Mouse (Mus musculus): ENCODE data around the gene Thada. TPM values are rescaled to one million over a fixed set of nuclear protein-coding genes. Genes with fewer than 3 reads are reported as not detected.

Thada gene
- total and polyA plus RNA-seq, 3 experiments, result 5.0 to 8.3 (median 7.7) TPM

DNA sequence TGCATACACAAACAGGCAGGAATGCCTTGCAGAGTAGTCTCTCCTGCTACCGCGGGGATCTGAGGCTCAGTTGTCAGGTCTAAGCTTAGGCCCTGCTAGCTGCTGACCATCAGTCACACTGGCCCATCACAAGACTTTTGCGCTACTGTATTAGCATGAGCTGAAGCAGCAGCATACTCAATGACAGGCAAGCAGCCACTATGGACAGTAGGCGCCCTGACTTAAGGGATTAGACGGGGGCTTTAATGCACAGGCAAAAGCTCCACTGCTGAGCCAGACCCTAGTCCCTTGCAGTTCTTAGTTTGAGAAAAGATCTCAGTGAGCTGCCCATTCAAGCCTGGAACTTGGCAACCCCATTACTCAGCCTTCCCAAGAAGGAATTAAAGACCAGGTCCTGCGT is 66.6 kb downstream of the Thada start:
- H3K36me3 ChIP-seq (ENCODE audit: control insufficient read depth, insufficient read depth, low read length), result no peaks in the 10 kb centered on the region
- intact Hi-C loops (cut with DNase I), result no loop called here
- H3K27me3 ChIP-seq (ENCODE audit: control insufficient read depth, insufficient read depth, low read length), result no peaks in the 10 kb centered on the region
- H3K4me3 ChIP-seq, result no peak overlapping the region
- no peaks in the 10 kb centered on the region for H3K79me2 ChIP-seq (replicated peaks; ENCODE audit: control insufficient read depth, insufficient read depth, low read length)
- no peak for DNase-seq
- TF ChIP-seq EP300 (IDR thresholded peaks at IDR 0.05; ENCODE audit: insufficient read depth, low read depth, low read length), result no peak
- no peak for TF ChIP-seq POLR2A (IDR thresholded peaks at IDR 0.05; ENCODE audit: insufficient read depth, low read depth, low read length)
- no peak for TF ChIP-seq CTCF (IDR thresholded peaks at IDR 0.05)
- no peak overlapping the region for H3K27ac ChIP-seq
- 92% methylated on average over 6 of the region's 6 CpGs for WGBS
- peaks cover 6% of the 10 kb centered on the region for H3K4me1 ChIP-seq (ENCODE audit: control insufficient read depth, insufficient read depth, low read length)
- H3K9ac ChIP-seq (ENCODE audit: low read depth, low read length), result no peak overlapping the region

DNA sequence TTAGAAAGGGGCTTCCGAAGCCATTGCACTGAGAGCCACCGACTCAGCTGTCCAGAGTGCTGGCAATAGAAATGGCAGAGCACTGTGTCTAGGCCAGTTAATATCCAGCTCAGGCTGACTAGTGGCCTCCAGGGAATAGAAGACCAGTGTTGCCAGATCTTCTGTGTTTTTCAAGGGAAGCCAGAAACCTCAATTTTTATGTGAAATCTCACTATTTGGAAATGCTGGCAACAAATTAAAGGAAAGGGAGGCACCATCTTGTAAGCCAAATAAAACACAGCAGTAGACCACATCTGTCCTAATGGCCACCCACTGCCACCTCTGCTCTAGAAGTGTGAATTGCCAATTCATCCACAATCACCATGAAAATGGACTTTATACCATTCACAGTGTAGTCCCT is 76.0 kb downstream of the Thada start:
- TF ChIP-seq POLR2A (IDR thresholded peaks at IDR 0.05; ENCODE audit: insufficient read depth, low read depth, low read length) (no peak), EP300 (IDR thresholded peaks at IDR 0.05; ENCODE audit: insufficient read depth, low read depth, low read length) (no peak), CTCF (IDR thresholded peaks at IDR 0.05) (no peak)

DNA sequence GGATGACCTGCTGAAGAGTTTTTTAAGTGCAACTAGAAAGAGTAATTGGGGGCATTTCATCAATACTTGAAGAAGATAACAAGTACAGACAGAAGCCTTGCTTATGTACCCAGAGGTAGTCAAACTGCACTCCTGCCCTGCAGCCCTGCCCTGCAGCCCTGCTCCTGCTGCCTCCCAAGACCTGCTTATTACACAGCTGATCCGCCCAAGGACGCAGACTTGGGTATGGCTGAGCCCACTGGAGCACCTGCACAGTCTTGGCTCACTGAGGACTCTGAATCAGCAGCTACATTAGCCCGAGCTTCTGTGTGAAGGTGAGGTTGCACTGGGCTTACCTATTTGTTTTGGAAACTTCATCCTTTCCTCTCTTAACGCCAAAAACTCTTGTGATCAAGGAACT is 79.8 kb downstream of the Thada start:
- Histone ChIP-seq H3K4me1 (ENCODE audit: control insufficient read depth, insufficient read depth, low read length) (peaks cover 3% of the 10 kb centered on the region), H3K27ac (no peak overlapping the region), H3K27me3 (ENCODE audit: control insufficient read depth, insufficient read depth, low read length) (no peaks in the 10 kb centered on the region), H3K9ac (ENCODE audit: low read depth, low read length) (no peak overlapping the region), H3K36me3 (ENCODE audit: control insufficient read depth, insufficient read depth, low read length) (peaks cover 2% of the 10 kb centered on the region; the same call in 1 of the 2 replicates), H3K4me3 (no peak overlapping the region), H3K79me2 (replicated peaks; ENCODE audit: control insufficient read depth, insufficient read depth, low read length) (no peaks in the 10 kb centered on the region)
- intact Hi-C loops (cut with DNase I), result loop anchor here (2.0 to 5.0 kb wide), 6 partner anchors 119 to 514 kb away; no protein-coding TSS in a partner anchor
- no peak for TF ChIP-seq CTCF (IDR thresholded peaks at IDR 0.05)
- no peak for TF ChIP-seq EP300 (IDR thresholded peaks at IDR 0.05; ENCODE audit: insufficient read depth, low read depth, low read length)
- no peak for TF ChIP-seq POLR2A (IDR thresholded peaks at IDR 0.05; ENCODE audit: insufficient read depth, low read depth, low read length)
- no peak for DNase-seq
- 84% methylated on average over 4 of the region's 4 CpGs for WGBS

More for the DNA sequence above, 76.0 kb downstream of the Thada start:
- WGBS, result 74% methylated on average over 2 of the region's 2 CpGs
- no peaks in the 10 kb centered on the region for H3K79me2 ChIP-seq (replicated peaks; ENCODE audit: control insufficient read depth, insufficient read depth, low read length)
- DNase-seq, result peak in 1 of 2 experiments; percentile 41
- peaks cover 2% of the 10 kb centered on the region; the same call in 1 of the 2 replicates for H3K36me3 ChIP-seq (ENCODE audit: control insufficient read depth, insufficient read depth, low read length)
- peaks cover 3% of the 10 kb centered on the region for H3K4me1 ChIP-seq (ENCODE audit: control insufficient read depth, insufficient read depth, low read length)
- no peak overlapping the region for H3K9ac ChIP-seq (ENCODE audit: low read depth, low read length)
- H3K27ac ChIP-seq, result no peak overlapping the region
- H3K27me3 ChIP-seq (ENCODE audit: control insufficient read depth, insufficient read depth, low read length), result no peaks in the 10 kb centered on the region
- intact Hi-C loops (cut with DNase I), result no loop called here
- H3K4me3 ChIP-seq, result no peak overlapping the region

DNA sequence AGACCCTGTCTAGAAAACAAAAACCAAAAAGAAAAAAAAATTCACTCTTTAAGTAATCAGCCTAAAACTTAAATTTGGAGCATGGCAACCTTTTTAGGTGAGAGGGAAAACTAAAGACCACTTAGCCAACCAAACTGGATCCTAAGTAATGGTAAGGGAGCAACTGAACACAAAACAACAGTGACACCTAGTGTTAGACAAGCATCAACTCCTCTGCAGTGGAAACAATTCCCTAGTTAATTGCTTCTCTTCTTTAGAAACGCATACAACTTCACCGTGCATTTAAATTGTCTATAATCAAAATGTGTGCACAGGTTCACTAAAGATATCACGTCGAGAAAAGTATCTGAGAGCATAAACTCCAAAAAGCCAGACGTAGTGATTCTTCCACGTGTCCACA is 80.3 kb downstream of the Thada start:
- intact Hi-C loops (cut with DNase I), result loop anchor here (2.0 to 5.0 kb wide), 7 partner anchors 118 to 513 kb away; no protein-coding TSS in a partner anchor
- Histone ChIP-seq H3K9ac (ENCODE audit: low read depth, low read length) (no peak overlapping the region), H3K27ac (no peak overlapping the region), H3K79me2 (replicated peaks; ENCODE audit: control insufficient read depth, insufficient read depth, low read length) (no peaks in the 10 kb centered on the region), H3K4me1 (ENCODE audit: control insufficient read depth, insufficient read depth, low read length) (peaks cover 3% of the 10 kb centered on the region), H3K4me3 (no peak overlapping the region), H3K27me3 (ENCODE audit: control insufficient read depth, insufficient read depth, low read length) (no peaks in the 10 kb centered on the region), H3K36me3 (ENCODE audit: control insufficient read depth, insufficient read depth, low read length) (peaks cover 2% of the 10 kb centered on the region; the same call in 1 of the 2 replicates)
- no peak for DNase-seq
- peak; percentile 84 for TF ChIP-seq CTCF (IDR thresholded peaks at IDR 0.05)
- no peak for TF ChIP-seq POLR2A (IDR thresholded peaks at IDR 0.05; ENCODE audit: insufficient read depth, low read depth, low read length)
- WGBS, result 74% methylated on average over 6 of the region's 6 CpGs

DNA sequence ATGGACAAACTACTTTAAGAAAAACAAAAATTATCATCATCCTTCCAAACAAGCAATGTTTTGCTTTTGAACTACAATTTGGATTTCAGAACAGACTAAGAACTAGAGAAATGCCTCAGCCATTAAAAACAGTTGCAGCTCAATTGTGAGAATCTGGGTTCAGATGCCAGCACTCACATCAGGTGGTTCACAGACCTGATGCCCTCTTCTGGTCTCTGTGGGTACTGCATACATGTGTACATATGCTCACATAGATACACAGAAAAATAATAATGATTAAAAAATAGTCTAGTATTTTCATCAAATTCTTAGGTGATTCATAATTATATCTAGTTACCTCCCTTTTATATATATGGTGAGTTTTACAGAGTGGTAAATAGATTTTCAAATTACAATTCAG is 81.3 kb downstream of the Thada start:
- DNase-seq, result no peak

DNA sequence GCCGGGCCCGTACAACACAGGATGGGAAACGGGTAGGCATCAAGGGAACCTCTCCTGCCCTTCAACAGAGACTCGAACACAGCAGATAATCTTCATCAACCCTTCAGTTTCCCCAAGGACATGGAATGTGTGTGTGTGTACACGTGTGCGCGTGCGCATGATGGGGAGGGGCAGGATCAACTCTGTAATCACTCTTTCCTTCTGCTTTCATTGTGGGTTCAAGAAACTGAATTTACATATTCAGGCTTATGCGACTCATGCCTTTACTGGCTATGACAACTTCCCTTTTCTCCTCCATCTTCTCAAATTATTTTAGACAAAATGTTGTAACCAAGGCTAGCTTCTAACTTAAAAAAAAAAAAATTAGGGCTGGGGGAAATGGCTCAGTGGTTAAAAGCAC is 85.7 kb downstream of the Thada start:
- H3K27me3 ChIP-seq (ENCODE audit: control insufficient read depth, insufficient read depth, low read length), result no peaks in the 10 kb centered on the region
- H3K9ac ChIP-seq (ENCODE audit: low read depth, low read length), result no peak overlapping the region
- TF ChIP-seq POLR2A (IDR thresholded peaks at IDR 0.05; ENCODE audit: insufficient read depth, low read depth, low read length), result no peak
- TF ChIP-seq CTCF (IDR thresholded peaks at IDR 0.05), result no peak
- TF ChIP-seq EP300 (IDR thresholded peaks at IDR 0.05; ENCODE audit: insufficient read depth, low read depth, low read length), result no peak
- H3K4me1 ChIP-seq (ENCODE audit: control insufficient read depth, insufficient read depth, low read length), result no peaks in the 10 kb centered on the region
- H3K27ac ChIP-seq, result no peak overlapping the region
- no peak overlapping the region for H3K4me3 ChIP-seq
- no peaks in the 10 kb centered on the region for H3K79me2 ChIP-seq (replicated peaks; ENCODE audit: control insufficient read depth, insufficient read depth, low read length)
- 95% methylated on average over 9 of the region's 9 CpGs for WGBS
- intact Hi-C loops (cut with DNase I), result no loop called here
- peaks cover 3% of the 10 kb centered on the region; the same call in 1 of the 2 replicates for H3K36me3 ChIP-seq (ENCODE audit: control insufficient read depth, insufficient read depth, low read length)
- DNase-seq, result no peak

More for the DNA sequence above, 81.3 kb downstream of the Thada start:
- Histone ChIP-seq H3K36me3 (ENCODE audit: control insufficient read depth, insufficient read depth, low read length) (no peaks in the 10 kb centered on the region), H3K27ac (no peak overlapping the region), H3K9ac (ENCODE audit: low read depth, low read length) (no peak overlapping the region), H3K4me1 (ENCODE audit: control insufficient read depth, insufficient read depth, low read length) (no peaks in the 10 kb centered on the region), H3K79me2 (replicated peaks; ENCODE audit: control insufficient read depth, insufficient read depth, low read length) (no peaks in the 10 kb centered on the region), H3K27me3 (ENCODE audit: control insufficient read depth, insufficient read depth, low read length) (no peaks in the 10 kb centered on the region), H3K4me3 (no peak overlapping the region)
- intact Hi-C loops (cut with DNase I), result loop anchor here (2.0 to 5.0 kb wide), 6 partner anchors 117 to 512 kb away; no protein-coding TSS in a partner anchor
- TF ChIP-seq POLR2A (IDR thresholded peaks at IDR 0.05; ENCODE audit: insufficient read depth, low read depth, low read length) (no peak), CTCF (IDR thresholded peaks at IDR 0.05) (peak; percentile 72)

Data from heart, adult 2 months (tissue).